In genomic region chr3:73591757-73592533, GRCm38 (mm10) we compare ENCODE assay signal across 14 mouse cellular contexts.
"Had no signal": no experiment of that assay in that cellular context is flagged by ENCODE, and none has a peak within 500 bp of the region (broad histone marks: within the 10 kb centered on the region; RNA-seq: fewer than 3 reads in every experiment).

No protein-coding gene starts in this region.

- H3K36me3 ChIP-seq: intestine, embryonic 15.5 days; liver, embryonic 15.5 days had no signal

- H3K4me3 ChIP-seq: intestine, embryonic 15.5 days; layer of hippocampus, adult 2 months; liver, embryonic 15.5 days had no signal

- DNase-seq: kidney, adult 18-20 months; kidney, postnatal 10 days; kidney, postnatal 4 days; lung, adult 2 months; lung, postnatal 4 days; right cerebral cortex, adult 18-20 months; right cerebral cortex, postnatal 25 days; thymus, postnatal 4 days had no signal

- H3K4me2 ChIP-seq: intestine, embryonic 15.5 days; liver, embryonic 11.5 days; liver, embryonic 15.5 days; midbrain, embryonic 11.5 days had no signal

- H3K9ac ChIP-seq: intestine, embryonic 15.5 days; liver, embryonic 15.5 days had no signal

- H3K4me1 ChIP-seq: intestine, embryonic 15.5 days; liver, embryonic 15.5 days had no signal

- ATAC-seq: intestine, embryonic 15.5 days; lung, postnatal 0 days had no signal

- H3K27me3 ChIP-seq: intestine, embryonic 15.5 days; liver, embryonic 15.5 days had no signal

- H3K27ac ChIP-seq: intestine, embryonic 15.5 days; layer of hippocampus, adult 2 months; liver, embryonic 15.5 days had no signal

- H3K9me3 ChIP-seq: intestine, embryonic 15.5 days; liver, embryonic 15.5 days had no signal
